Mouse (Mus musculus): ENCODE measurements around the gene Pate2. TPM values are rescaled to one million over a fixed set of nuclear protein-coding genes. Genes with fewer than 3 reads are reported as not detected.

Pate2 gene
- polyA plus RNA-seq, 1 experiment = 0.09 TPM

DNA sequence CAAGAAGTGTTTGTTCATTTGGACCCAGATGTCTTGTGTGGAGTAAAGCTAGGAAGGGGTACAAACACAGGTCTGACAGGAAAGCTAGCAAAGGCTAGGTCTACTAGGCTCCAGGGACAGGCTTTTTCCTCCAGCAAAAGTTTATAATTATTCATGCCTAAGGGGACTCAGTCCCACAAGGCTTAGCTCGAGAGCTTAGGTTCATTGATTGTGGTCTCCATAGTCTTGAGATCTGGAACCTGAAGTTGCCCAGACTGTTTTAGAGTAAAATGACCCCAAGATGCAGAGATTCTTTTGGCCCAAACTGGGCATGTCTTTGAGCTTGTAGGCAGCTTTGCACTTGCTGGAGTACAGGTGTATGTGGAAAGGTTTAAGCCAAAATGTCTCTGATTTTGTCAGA is 78.0 kb downstream of the Pate2 start, which contains the start of gene Pate3:
TSS of gene Pate3 (minus strand) at position 101 of the 400 bp plus-strand sequence.
- no peaks in the 10 kb centered on the region for H3K36me3 ChIP-seq (ENCODE audit: control insufficient read depth)
- H3K4me1 ChIP-seq (ENCODE audit: control insufficient read depth) = no peaks in the 10 kb centered on the region
- 0 out of 2 replicates have a peak, but pooled peaks cover 4% of the 10 kb centered on the region for H3K9me3 ChIP-seq (ENCODE audit: control insufficient read depth, low read length)
- H3K27me3 ChIP-seq (ENCODE audit: control insufficient read depth) = no peaks in the 10 kb centered on the region
- TF ChIP-seq TAL1 (IDR thresholded peaks at IDR 0.05; ENCODE audit: low read length) = no peak
- no peak for TF ChIP-seq GATA1 (IDR thresholded peaks at IDR 0.05; ENCODE audit: low read length)
- H3K4me3 ChIP-seq (replicated peaks) = no peak within 1 kb of the TSS

DNA sequence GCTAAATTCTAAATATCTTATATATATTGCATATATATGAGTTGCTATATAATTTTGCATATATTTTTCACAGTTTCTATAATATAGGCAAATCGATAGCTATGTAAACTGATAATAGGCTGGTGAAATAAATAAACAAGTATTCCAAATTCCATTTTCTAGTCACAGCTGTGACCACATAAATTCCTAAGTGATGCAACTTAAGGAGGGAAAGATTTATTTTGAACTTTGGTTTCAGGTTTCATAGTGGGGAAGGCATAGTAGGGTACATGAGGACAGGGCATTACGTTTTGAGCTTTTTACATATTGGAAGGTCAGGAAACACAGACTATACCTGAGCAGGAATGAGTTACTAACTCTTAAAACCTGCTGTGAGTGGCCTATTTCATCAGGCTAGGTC is 103.5 kb downstream of the Pate2 start:
- H3K4me3 ChIP-seq (replicated peaks) = no peak overlapping the region
- H3K9me3 ChIP-seq (ENCODE audit: control insufficient read depth, low read length) = no peaks in the 10 kb centered on the region
- H3K36me3 ChIP-seq (ENCODE audit: control insufficient read depth) = no peaks in the 10 kb centered on the region
- TF ChIP-seq TAL1 (IDR thresholded peaks at IDR 0.05; ENCODE audit: low read length) = no peak
- TF ChIP-seq GATA1 (IDR thresholded peaks at IDR 0.05; ENCODE audit: low read length) = no peak
- H3K4me1 ChIP-seq (ENCODE audit: control insufficient read depth) = no peaks in the 10 kb centered on the region
- no peaks in the 10 kb centered on the region for H3K27me3 ChIP-seq (ENCODE audit: control insufficient read depth)

DNA sequence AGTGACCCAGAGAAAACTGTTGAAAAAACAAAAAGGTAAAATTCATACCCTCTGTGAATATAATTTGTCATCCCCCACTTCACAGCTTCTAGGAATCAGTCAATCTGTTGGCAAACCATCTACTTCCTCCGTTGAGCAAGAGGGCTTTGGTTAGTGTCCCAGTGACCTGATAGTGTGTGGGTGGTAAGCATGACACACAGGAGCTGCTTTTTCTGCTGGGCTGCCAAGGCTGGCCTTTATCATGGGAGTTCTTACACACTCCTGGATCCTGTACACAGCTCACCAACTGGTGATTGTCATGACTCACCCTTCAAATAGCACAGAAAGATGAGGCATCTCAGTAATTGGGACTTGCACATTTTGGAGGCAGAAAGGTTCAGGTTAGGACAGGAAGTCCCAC is 116.9 kb downstream of the Pate2 start, which contains the start of gene Pate1:
TSS of gene Pate1 (minus strand) at position 378 of the 400 bp plus-strand sequence.
- Histone ChIP-seq H3K36me3 (ENCODE audit: control insufficient read depth) (no peaks in the 10 kb centered on the region), H3K27me3 (ENCODE audit: control insufficient read depth) (no peaks in the 10 kb centered on the region), H3K9me3 (ENCODE audit: control insufficient read depth, low read length) (no peaks in the 10 kb centered on the region), H3K4me1 (ENCODE audit: control insufficient read depth) (no peaks in the 10 kb centered on the region), H3K4me3 (replicated peaks) (no peak within 1 kb of the TSS)
- no peak for TF ChIP-seq GATA1 (IDR thresholded peaks at IDR 0.05; ENCODE audit: low read length)
- TF ChIP-seq TAL1 (IDR thresholded peaks at IDR 0.05; ENCODE audit: low read length) = no peak

DNA sequence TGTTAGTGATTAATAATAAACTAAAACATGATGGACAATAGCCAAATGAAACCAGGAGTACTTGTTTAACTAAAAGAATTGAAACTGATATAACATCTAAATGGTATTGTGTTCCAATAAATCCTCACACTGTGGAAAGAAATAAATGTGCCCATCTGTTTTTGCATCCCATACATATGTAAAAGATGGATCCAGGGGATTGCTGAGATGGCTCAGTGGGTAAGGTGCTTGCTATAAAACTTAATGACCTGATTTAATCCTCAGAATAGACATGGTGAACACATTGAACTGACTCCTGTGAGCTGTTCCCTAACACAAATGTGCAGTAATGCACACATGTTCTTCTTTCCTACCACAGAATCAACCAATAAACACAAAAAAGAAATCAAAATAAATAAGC is 121.8 kb downstream of the Pate2 start:
- no peaks in the 10 kb centered on the region for H3K9me3 ChIP-seq (ENCODE audit: control insufficient read depth, low read length)
- no peaks in the 10 kb centered on the region for H3K36me3 ChIP-seq (ENCODE audit: control insufficient read depth)
- no peak overlapping the region for H3K4me3 ChIP-seq (replicated peaks)
- TF ChIP-seq TAL1 (IDR thresholded peaks at IDR 0.05; ENCODE audit: low read length) (no peak), GATA1 (IDR thresholded peaks at IDR 0.05; ENCODE audit: low read length) (no peak)
- no peaks in the 10 kb centered on the region for H3K27me3 ChIP-seq (ENCODE audit: control insufficient read depth)
- H3K4me1 ChIP-seq (ENCODE audit: control insufficient read depth) = no peaks in the 10 kb centered on the region

GRCm38 (mm10) chr9:35707265-35707664 is 137.2 kb downstream of the Pate2 start:
- Histone ChIP-seq H3K4me1 (ENCODE audit: control insufficient read depth) (no peaks in the 10 kb centered on the region), H3K36me3 (ENCODE audit: control insufficient read depth) (no peaks in the 10 kb centered on the region), H3K27me3 (ENCODE audit: control insufficient read depth) (no peaks in the 10 kb centered on the region), H3K9me3 (ENCODE audit: control insufficient read depth, low read length) (peaks cover 3% of the 10 kb centered on the region; the same call in 1 of the 2 replicates), H3K4me3 (replicated peaks) (no peak overlapping the region)
- TF ChIP-seq GATA1 (IDR thresholded peaks at IDR 0.05; ENCODE audit: low read length) (no peak), TAL1 (IDR thresholded peaks at IDR 0.05; ENCODE audit: low read length) (no peak)

Other genes starting within 250 kb of the Pate2 start
- gene Cdon, start 149.2 kb upstream of the Pate2 start, polyA plus RNA-seq (2012) = not detected in 2 replicates
- gene Gm1113, start 52.0 kb upstream of the Pate2 start, polyA plus RNA-seq (2012) = not detected in 2 replicates
- not detected in 2 replicates for gene Ddx25, start 11.8 kb upstream of the Pate2 start, polyA plus RNA-seq (2012)
- 0.04 and 0.07 TPM in 2 replicates for gene Pus3, start 11.7 kb upstream of the Pate2 start, polyA plus RNA-seq (2012)
- gene Hyls1, start 114 bp downstream of the Pate2 start, polyA plus RNA-seq (2012) = 0.71 and 0.72 TPM in 2 replicates
- not detected in 2 replicates for gene Pate4, start 41.7 kb downstream of the Pate2 start, polyA plus RNA-seq (2012)
- not detected in 2 replicates for gene Pate3, start 77.9 kb downstream of the Pate2 start, polyA plus RNA-seq (2012)
- gene Pate1, start 117.1 kb downstream of the Pate2 start, polyA plus RNA-seq (2012) = not detected in 2 replicates
- gene Gm17677, start 170.8 kb downstream of the Pate2 start, polyA plus RNA-seq (2012) = not detected in 2 replicates
- not detected in 2 replicates for gene Gm17727, start 207.8 kb downstream of the Pate2 start, polyA plus RNA-seq (2012)
- gene Gm27235, start 219.8 kb downstream of the Pate2 start, polyA plus RNA-seq (2012) = not detected in 2 replicates
- gene D730048I06Rik, start 219.8 kb downstream of the Pate2 start, polyA plus RNA-seq (2012) = not detected in 2 replicates